Mouse (Mus musculus) lung, postnatal 0 days (tissue): ENCODE measurements around the gene Hand1.

Experiments
- CTCF ChIP-seq: IDR thresholded peaks from 2 replicates; pipeline ENCODE4 v1.5.1; 2016; ENCODE audit warnings: antibody characterized with exemption, mild to moderate bottlenecking
- EP300 ChIP-seq: IDR thresholded peaks from 2 replicates; pipeline ENCODE4 v1.6.1; 2016; ENCODE audit warnings: antibody characterized with exemption, mild to moderate bottlenecking, control low read depth

- TF ChIP-seq CTCF (no peak), EP300 (no peak)
Observed at GRCm38 (mm10) chr11:57800971-57801765, 31.4 kb downstream of the Hand1 start, which contains the start of gene Sap30l.
